Mouse (Mus musculus): ENCODE results near the gene Amy2a5.
"Not testable (repeated sequence)": the region's sequence is repeated elsewhere in the genome, so short reads cannot be mapped to it uniquely, and the experiment has no call there.

Gene Amy2a5

DNA sequence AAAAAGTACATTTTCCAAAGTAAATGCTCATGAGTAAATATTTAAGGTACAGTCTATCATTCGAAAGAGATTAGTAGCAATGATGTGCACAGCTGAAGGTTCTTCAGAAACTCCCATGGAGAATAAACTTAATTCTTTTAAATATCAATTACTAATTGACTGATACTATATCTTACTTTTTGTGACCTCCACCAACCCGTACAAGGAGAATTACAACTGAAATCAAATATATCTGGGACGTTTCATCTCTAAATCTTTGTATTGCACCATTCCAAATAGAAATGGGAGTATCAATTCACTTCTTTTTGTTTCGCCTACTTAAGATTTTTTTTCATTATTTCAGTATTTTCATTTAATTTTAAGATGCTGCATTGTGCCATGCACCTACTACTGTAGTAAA is at the start of gene Amy2a5:
TSS of gene Amy2a5 (minus strand) at position 101 of the 400 bp plus-strand sequence.
- not testable (repeated sequence) for DNase-seq (ENCODE audit: extremely low spot score)

DNA sequence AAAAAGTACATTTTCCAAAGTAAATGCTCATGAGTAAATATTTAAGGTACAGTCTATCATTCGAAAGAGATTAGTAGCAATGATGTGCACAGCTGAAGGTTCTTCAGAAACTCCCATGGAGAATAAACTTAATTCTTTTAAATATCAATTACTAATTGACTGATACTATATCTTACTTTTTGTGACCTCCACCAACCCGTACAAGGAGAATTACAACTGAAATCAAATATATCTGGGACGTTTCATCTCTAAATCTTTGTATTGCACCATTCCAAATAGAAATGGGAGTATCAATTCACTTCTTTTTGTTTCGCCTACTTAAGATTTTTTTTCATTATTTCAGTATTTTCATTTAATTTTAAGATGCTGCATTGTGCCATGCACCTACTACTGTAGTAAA is 32.7 kb upstream of the Amy2a5 start, which contains the start of gene Amy2a4:
TSS of gene Amy2a4 (minus strand) at position 101 of the 400 bp plus-strand sequence.
- DNase-seq (ENCODE audit: extremely low spot score) = not testable (repeated sequence)

DNA sequence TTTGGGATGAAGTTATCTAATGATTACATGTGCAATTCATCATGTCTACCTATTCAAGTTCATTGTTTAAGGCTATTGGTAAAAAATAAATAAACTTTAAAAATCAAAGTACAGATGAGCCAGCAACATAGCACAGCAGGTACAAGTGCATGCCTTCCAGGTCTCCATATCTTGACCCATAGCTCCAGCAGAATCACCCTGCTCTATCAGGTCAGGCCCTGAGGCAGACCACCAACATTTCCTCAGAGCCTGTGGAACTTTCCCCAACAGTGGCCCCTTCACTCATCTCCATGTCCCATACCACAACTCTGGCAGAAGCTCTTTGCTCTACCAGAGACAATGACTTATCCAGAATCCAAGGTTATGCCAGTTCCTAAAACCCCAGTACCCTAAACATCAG is 21.6 kb upstream of the Amy2a5 start:
- not testable (repeated sequence) for DNase-seq (ENCODE audit: extremely low spot score)

DNA sequence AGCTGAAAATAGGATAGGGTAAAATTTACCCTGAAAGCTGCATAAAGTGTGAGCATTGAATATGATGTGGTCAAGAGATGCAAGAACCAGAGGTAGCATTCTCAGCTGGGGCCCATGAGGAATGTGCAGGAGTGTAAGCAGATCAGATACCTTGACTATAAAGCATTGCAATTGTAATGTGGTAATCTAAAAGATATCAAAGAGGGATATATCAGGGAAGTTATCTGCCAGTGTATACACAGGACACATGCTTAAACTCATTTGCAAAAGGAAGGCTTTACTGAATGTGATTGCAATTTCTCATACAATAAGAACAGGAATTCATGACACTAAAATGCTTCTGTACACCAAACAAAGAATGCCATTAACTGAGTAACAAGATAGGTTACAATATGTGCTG is 20.9 kb upstream of the Amy2a5 start:
- DNase-seq (ENCODE audit: extremely low spot score) = not testable (repeated sequence)

DNA sequence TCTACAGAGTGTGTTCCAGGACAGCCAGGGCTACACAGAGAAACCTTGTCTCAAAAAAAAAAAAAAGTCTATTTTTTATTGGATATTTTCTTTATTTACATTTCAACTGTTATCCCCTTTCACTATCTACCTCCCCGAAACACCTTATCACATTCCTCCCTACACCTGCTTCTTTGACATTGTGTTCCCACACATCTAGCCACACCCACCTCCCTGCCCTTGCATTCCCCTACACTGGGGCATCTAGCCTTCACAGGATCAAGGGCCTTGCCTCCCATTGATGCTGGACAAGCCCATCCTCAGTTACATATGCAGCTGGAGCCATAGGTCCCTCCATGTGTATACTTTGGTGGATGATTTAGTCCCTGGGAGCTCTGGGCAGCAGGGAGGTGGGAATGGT is 31.5 kb downstream of the Amy2a5 start:
- no peak for DNase-seq (ENCODE audit: extremely low spot score)

Data from embryo, embryonic 9.5 days (tissue).